14 mouse cellular contexts compared by ENCODE assay signal in genomic region chr13:38565245-38565644, GRCm38 (mm10).
"Had no signal": no experiment of that assay in that cellular context is flagged by ENCODE, and none has a peak within 500 bp of the region (broad histone marks: within the 10 kb centered on the region; RNA-seq: fewer than 3 reads in every experiment).

No protein-coding gene starts in this region.

- ATAC-seq: intestine, embryonic 16.5 days; liver, postnatal 0 days; midbrain, embryonic 15.5 days had no signal

- H3K27me3 ChIP-seq: limb, embryonic 12.5 days; liver, embryonic 13.5 days; lung, embryonic 15.5 days; midbrain, embryonic 15.5 days; neural tube, embryonic 12.5 days had no signal

- DNase-seq: liver; liver, embryonic 13.5 days; liver, postnatal 0 days; lung, postnatal 14 days; right cerebral cortex, postnatal 14 days; thymus, postnatal 4 days had no signal

- H3K4me3 ChIP-seq: limb, embryonic 12.5 days; liver, embryonic 13.5 days; lung, embryonic 15.5 days; megakaryocyte, embryonic 14.5 days; midbrain, embryonic 15.5 days; neural tube, embryonic 12.5 days had no signal

- H3K9me3 ChIP-seq: limb, embryonic 12.5 days; liver, embryonic 13.5 days; lung, embryonic 15.5 days; midbrain, embryonic 15.5 days had no signal

- H3K9ac ChIP-seq: limb, embryonic 12.5 days; liver, embryonic 13.5 days; liver, postnatal 0 days; lung, embryonic 15.5 days; midbrain, embryonic 15.5 days; neural tube, embryonic 12.5 days had no signal

- H3K27ac ChIP-seq: limb, embryonic 12.5 days; liver, embryonic 13.5 days; lung, embryonic 15.5 days; macrophage; midbrain, embryonic 15.5 days; neural tube, embryonic 12.5 days had no signal

- H3K36me3 ChIP-seq: limb, embryonic 12.5 days; liver, embryonic 13.5 days; lung, embryonic 15.5 days; midbrain, embryonic 15.5 days; neural tube, embryonic 12.5 days had no signal

- H3K4me2 ChIP-seq: limb, embryonic 12.5 days; liver, embryonic 13.5 days; lung, embryonic 15.5 days; midbrain, embryonic 11.5 days; midbrain, embryonic 15.5 days; neural tube, embryonic 12.5 days had no signal

- H3K4me1 ChIP-seq: limb, embryonic 12.5 days; liver, embryonic 13.5 days; lung, embryonic 15.5 days; megakaryocyte, embryonic 14.5 days; midbrain, embryonic 15.5 days; neural tube, embryonic 12.5 days had no signal
